Mouse (Mus musculus): Measurements from ENCODE around the gene Gm5615. TPM values are rescaled to one million over a fixed set of nuclear protein-coding genes. Genes with fewer than 3 reads are reported as not detected.

Gene Gm5615
- not detected for polyA plus RNA-seq (2015; fragmentation: Illumina TruSeq; extraction: RNeasy Lipid Tissue Mini Kit (QIAGEN cat#74804); ENCODE audit: insufficient read depth, low read depth, low replicate concordance)

DNA sequence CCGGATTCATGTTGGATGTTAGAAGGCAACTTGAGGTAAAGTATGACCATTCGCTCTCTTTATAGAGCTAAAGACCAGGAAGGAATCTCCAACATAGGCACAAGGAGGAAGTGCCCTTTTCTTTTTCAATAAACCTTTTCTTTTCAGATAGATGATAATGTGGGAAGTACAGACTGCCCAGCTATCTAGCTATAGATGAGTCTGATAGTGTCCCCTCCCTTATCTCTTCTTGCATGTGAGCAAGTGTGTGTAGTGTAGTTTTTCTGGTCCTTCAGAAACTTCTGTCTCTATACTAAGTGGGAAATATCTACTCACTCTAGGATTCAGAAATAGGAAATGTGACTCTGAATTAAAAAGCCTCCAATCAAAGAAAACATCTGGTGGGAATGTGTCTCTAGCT, at the start of gene Gm5615:
Gene Gm5615 (minus strand): TSS at position 101 of the 400 bp plus-strand sequence.

DNA sequence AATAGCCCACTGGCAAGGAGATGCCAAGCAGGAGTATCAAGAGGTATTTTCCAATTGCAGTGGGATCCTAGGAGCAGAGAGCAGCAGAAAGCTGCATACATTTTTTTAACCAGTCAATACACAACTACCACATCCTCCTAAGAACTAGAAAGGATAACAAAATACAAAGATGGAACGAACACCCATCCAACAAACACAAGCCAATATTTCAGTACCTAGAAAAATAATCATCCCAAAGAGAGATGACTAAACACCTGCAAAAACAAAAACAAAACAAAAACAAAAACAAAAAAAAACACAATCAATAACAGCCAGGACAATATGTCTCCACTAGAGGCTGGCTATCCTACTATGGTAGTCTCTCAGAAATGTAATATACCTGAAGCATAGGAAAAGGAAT, 40.8 kb upstream of the Gm5615 start, which contains the start of gene Gm17689:
Gene Gm17689 (minus strand): TSS at position 101 of the 400 bp plus-strand sequence.

Other genes starting within 250 kb of the Gm5615 start
- not detected for gene Gm7257, start 110.1 kb downstream of the Gm5615 start, polyA plus RNA-seq (2015; fragmentation: Illumina TruSeq; extraction: RNeasy Lipid Tissue Mini Kit (QIAGEN cat#74804); ENCODE audit: insufficient read depth, low read depth, low replicate concordance)
- gene Gm9513, start 66.3 kb downstream of the Gm5615 start, polyA plus RNA-seq (2015; fragmentation: Illumina TruSeq; extraction: RNeasy Lipid Tissue Mini Kit (QIAGEN cat#74804); ENCODE audit: insufficient read depth, low read depth, low replicate concordance), result not detected
- not detected for gene Gm17689, start 40.7 kb upstream of the Gm5615 start, polyA plus RNA-seq (2015; fragmentation: Illumina TruSeq; extraction: RNeasy Lipid Tissue Mini Kit (QIAGEN cat#74804); ENCODE audit: insufficient read depth, low read depth, low replicate concordance)
- not detected for gene A630095E13Rik, start 101.4 kb upstream of the Gm5615 start, polyA plus RNA-seq (2015; fragmentation: Illumina TruSeq; extraction: RNeasy Lipid Tissue Mini Kit (QIAGEN cat#74804); ENCODE audit: insufficient read depth, low read depth, low replicate concordance)
- gene Acrv1, start 151.3 kb upstream of the Gm5615 start, polyA plus RNA-seq (2015; fragmentation: Illumina TruSeq; extraction: RNeasy Lipid Tissue Mini Kit (QIAGEN cat#74804); ENCODE audit: insufficient read depth, low read depth, low replicate concordance), result not detected
- 2.9 TPM for gene Chek1, start 185.1 kb upstream of the Gm5615 start, polyA plus RNA-seq (2015; fragmentation: Illumina TruSeq; extraction: RNeasy Lipid Tissue Mini Kit (QIAGEN cat#74804); ENCODE audit: insufficient read depth, low read depth, low replicate concordance)
- gene Stt3a, start 225.7 kb upstream of the Gm5615 start, polyA plus RNA-seq (2015; fragmentation: Illumina TruSeq; extraction: RNeasy Lipid Tissue Mini Kit (QIAGEN cat#74804); ENCODE audit: insufficient read depth, low read depth, low replicate concordance), result 25.4 TPM

Measured in pancreas, adult 10 weeks (tissue).